Mouse (Mus musculus): ENCODE data around the gene Hace1.
"Not testable (repeated sequence)": the region's sequence is repeated elsewhere in the genome, so short reads cannot be mapped to it uniquely, and the experiment has no call there.

The Hace1 gene

GRCm38 (mm10) chr10:45577731-45578297, at the start of gene Hace1:
Gene Hace1, plus strand, starts transcription at chr10:45577829.
- DNase-seq (ENCODE audit: low read depth, low spot score), result peak; percentile 72

- not testable (repeated sequence) for DNase-seq (ENCODE audit: low read depth, low spot score)
Measured at GRCm38 (mm10) chr10:45537334-45537733, 40.3 kb upstream of the Hace1 start.

GRCm38 (mm10) chr10:45542726-45543125, 34.9 kb upstream of the Hace1 start:
- DNase-seq (ENCODE audit: low read depth, low spot score), result no peak

GRCm38 (mm10) chr10:45546799-45547198, 30.8 kb upstream of the Hace1 start:
- no peak for DNase-seq (ENCODE audit: low read depth, low spot score)

GRCm38 (mm10) chr10:45578298-45578821, 731 bp downstream of the Hace1 start:
- peak; percentile 16 for DNase-seq (ENCODE audit: low read depth, low spot score)

- DNase-seq (ENCODE audit: low read depth, low spot score), result no peak
Measured at GRCm38 (mm10) chr10:45583310-45583709, 5.7 kb downstream of the Hace1 start.

- DNase-seq (ENCODE audit: low read depth, low spot score), result no peak
Measured at GRCm38 (mm10) chr10:45583829-45584228, 6.2 kb downstream of the Hace1 start.

GRCm38 (mm10) chr10:45584311-45585102, 6.9 kb downstream of the Hace1 start:
- no peak for DNase-seq (ENCODE audit: low read depth, low spot score)

GRCm38 (mm10) chr10:45605853-45606252, 28.2 kb downstream of the Hace1 start:
- DNase-seq (ENCODE audit: low read depth, low spot score), result no peak

- no peak for DNase-seq (ENCODE audit: low read depth, low spot score)
Measured at GRCm38 (mm10) chr10:45610727-45611126, 33.1 kb downstream of the Hace1 start.

GRCm38 (mm10) chr10:45616012-45616411, 38.4 kb downstream of the Hace1 start:
- DNase-seq (ENCODE audit: low read depth, low spot score), result no peak

GRCm38 (mm10) chr10:45619039-45619438, 41.4 kb downstream of the Hace1 start:
- DNase-seq (ENCODE audit: low read depth, low spot score), result no peak

GRCm38 (mm10) chr10:45631995-45632394, 54.4 kb downstream of the Hace1 start:
- DNase-seq (ENCODE audit: low read depth, low spot score), result no peak

- DNase-seq (ENCODE audit: low read depth, low spot score), result no peak
Measured at GRCm38 (mm10) chr10:45632641-45633040, 55.0 kb downstream of the Hace1 start.

- DNase-seq (ENCODE audit: low read depth, low spot score), result no peak
Measured at GRCm38 (mm10) chr10:45635201-45635600, 57.6 kb downstream of the Hace1 start.

- DNase-seq (ENCODE audit: low read depth, low spot score), result no peak
Measured at GRCm38 (mm10) chr10:45639762-45640161, 62.1 kb downstream of the Hace1 start.

- DNase-seq (ENCODE audit: low read depth, low spot score), result no peak
Measured at GRCm38 (mm10) chr10:45654026-45654425, 76.4 kb downstream of the Hace1 start.

GRCm38 (mm10) chr10:45662015-45662414, 84.4 kb downstream of the Hace1 start:
- no peak for DNase-seq (ENCODE audit: low read depth, low spot score)

GRCm38 (mm10) chr10:45668266-45668665, 90.6 kb downstream of the Hace1 start:
- no peak for DNase-seq (ENCODE audit: low read depth, low spot score)

GRCm38 (mm10) chr10:45676796-45677195, 99.2 kb downstream of the Hace1 start:
- peak; percentile 8 for DNase-seq (ENCODE audit: low read depth, low spot score)

- no peak for DNase-seq (ENCODE audit: low read depth, low spot score)
Measured at GRCm38 (mm10) chr10:45686191-45686590, 108.6 kb downstream of the Hace1 start.

- no peak for DNase-seq (ENCODE audit: low read depth, low spot score)
Measured at GRCm38 (mm10) chr10:45694931-45695330, 117.3 kb downstream of the Hace1 start.

GRCm38 (mm10) chr10:45695522-45695921, 117.9 kb downstream of the Hace1 start:
- DNase-seq (ENCODE audit: low read depth, low spot score), result no peak

Measured in retina, adult 2 months (tissue).